Mouse (Mus musculus) forebrain, embryonic 16.5 days (tissue): ENCODE data around the gene Stmn3. TPM values are rescaled to one million over a fixed set of nuclear protein-coding genes. Genes with fewer than 3 reads are reported as not detected.
"Not testable (repeated sequence)": the region's sequence is repeated elsewhere in the genome, so short reads cannot be mapped to it uniquely, and the experiment has no call there.

Source experiments
- ATAC-seq: fragments of 200-750 bp; cut with Nextera tagmentation; 2 replicates; pipeline ENCODE4 v1.8.0; 2017; ENCODE audit warnings: mild to moderate bottlenecking, moderate library complexity
- H3K27ac ChIP-seq: fragments of 300-500 bp; sonication (generic); 2 replicates; pipeline ENCODE4 v1.5.1; 2014; ENCODE audit warnings: low read length, control low read depth
- H3K27me3 ChIP-seq: fragments of 300-500 bp; sonication (generic); replicated peaks from 2 replicates; pipeline ENCODE4 v1.6.1; 2014; ENCODE audit warnings: low read length; ENCODE audit not compliant: control insufficient read depth, insufficient read depth
- H3K36me3 ChIP-seq: fragments of 300-500 bp; sonication (generic); 2 replicates; pipeline ENCODE4 v1.6.1; 2014; ENCODE audit not compliant: control insufficient read depth, insufficient read depth
- H3K4me1 ChIP-seq: fragments of 300-500 bp; sonication (generic); replicated peaks from 2 replicates; pipeline ENCODE4 v1.6.1; 2014; ENCODE audit warnings: low read length; ENCODE audit not compliant: control insufficient read depth, insufficient read depth
- H3K4me2 ChIP-seq: fragments of 300-500 bp; sonication (generic); 2 replicates; pipeline ENCODE4 v1.6.1; 2014; ENCODE audit warnings: mild to moderate bottlenecking, low read length, control low read depth
- H3K4me3 ChIP-seq: fragments of 300-500 bp; sonication (generic); replicated peaks from 2 replicates; pipeline ENCODE4 v1.5.1; 2014; ENCODE audit warnings: mild to moderate bottlenecking, low read length, control low read depth
- H3K9ac ChIP-seq: fragments of 300-500 bp; sonication (generic); replicated peaks from 2 replicates; pipeline ENCODE4 v1.6.1; 2014; ENCODE audit warnings: low read depth, low read length, control low read depth
- H3K9me3 ChIP-seq: fragments of 300-500 bp; sonication (generic); 2 replicates; pipeline ENCODE4 v1.6.1; 2016; ENCODE audit warnings: low read length; ENCODE audit not compliant: control insufficient read depth
- WGBS: fragments of 180-500 bp; shearing (Covaris S2); extraction: QIAGEN DNeasy Blood & Tissue Kit; methylation state at CpG from one replicate; pipeline ENCODE4 v1.1.7; 2014; 5-methylcytosine and 5-hydroxymethylcytosine counted together
- polyA plus RNA-seq: library from polyadenylated mRNA; unstranded; fragments of >200 nt; fragmentation: Nextera tagmentation; extraction: Ambion mirVana; gene quantifications from 2 replicates; pipeline ENCODE4 v1.2.1, GENCODE M21; 2015

The Stmn3 gene
- polyA plus RNA-seq, 1 experiment from 2014 or later = 1,155 TPM

GRCm38 (mm10) chr2:181290937-181291336 is 23.4 kb downstream of the Stmn3 start:
- Histone ChIP-seq H3K4me3 (no peak overlapping the region), H3K4me2 (no peak overlapping the region), H3K9me3 (no peaks in the 10 kb centered on the region), H3K36me3 (no peaks in the 10 kb centered on the region), H3K4me1 (peaks cover 14% of the 10 kb centered on the region), H3K27me3 (no peaks in the 10 kb centered on the region), H3K27ac (no peak overlapping the region), H3K9ac (no peak overlapping the region)
- WGBS = 87% methylated on average over 1 of the region's 1 CpGs
- ATAC-seq = no peak

- Histone ChIP-seq H3K36me3 (no peaks in the 10 kb centered on the region), H3K4me2 (peak overlapping the region; percentile 57), H3K9ac (no peak overlapping the region), H3K4me1 (peaks cover 14% of the 10 kb centered on the region), H3K27ac (no peak overlapping the region), H3K27me3 (no peaks in the 10 kb centered on the region), H3K4me3 (peak overlapping the region; percentile 50), H3K9me3 (no peaks in the 10 kb centered on the region)
- 89% methylated on average over 3 of the region's 3 CpGs for WGBS
- ATAC-seq = no peak
Measured at GRCm38 (mm10) chr2:181288691-181289090, 25.6 kb downstream of the Stmn3 start.

- Histone ChIP-seq H3K4me3 (peak within 1 kb of the TSS; percentile 77), H3K4me2 (peak within 1 kb of the TSS; percentile 75), H3K27ac (peak within 1 kb of the TSS; percentile 98), H3K4me1 (peaks cover 14% of the 10 kb centered on the region), H3K9ac (peak within 1 kb of the TSS; percentile 90)
- H3K27me3 ChIP-seq, H3K9me3 ChIP-seq, H3K36me3 ChIP-seq: not testable (repeated sequence)
- WGBS = 0% methylated on average over 23 of the region's 38 CpGs
- ATAC-seq = peak; percentile 97
Measured at GRCm38 (mm10) chr2:181287958-181288350, 26.3 kb downstream of the Stmn3 start, which contains the start of gene Gmeb2. Gene Gmeb2, minus strand, starts transcription at chr2:181288035.

GRCm38 (mm10) chr2:181287338-181287957 is 26.9 kb downstream of the Stmn3 start:
- peak overlapping the region; percentile 90 for H3K9ac ChIP-seq
- peak overlapping the region; percentile 75 for H3K4me2 ChIP-seq
- H3K9me3 ChIP-seq = no peaks in the 10 kb centered on the region
- peaks cover 14% of the 10 kb centered on the region for H3K4me1 ChIP-seq
- H3K36me3 ChIP-seq = no peaks in the 10 kb centered on the region
- WGBS = under 1% methylated on average over 47 of the region's 71 CpGs
- peak; percentile 86 for ATAC-seq
- peak overlapping the region; percentile 98 for H3K27ac ChIP-seq
- no peaks in the 10 kb centered on the region for H3K27me3 ChIP-seq
- peak overlapping the region; percentile 77 for H3K4me3 ChIP-seq

GRCm38 (mm10) chr2:181286629-181287337 is 27.5 kb downstream of the Stmn3 start:
- Histone ChIP-seq H3K27ac (peak overlapping the region; percentile 98), H3K27me3 (no peaks in the 10 kb centered on the region), H3K9ac (peak overlapping the region; percentile 90), H3K4me2 (peak overlapping the region; percentile 75), H3K9me3 (no peaks in the 10 kb centered on the region), H3K4me1 (peaks cover 14% of the 10 kb centered on the region), H3K4me3 (peak overlapping the region; percentile 77), H3K36me3 (no peaks in the 10 kb centered on the region)
- ATAC-seq = no peak
- 56% methylated on average over 6 of the region's 6 CpGs for WGBS

- no peaks in the 10 kb centered on the region for H3K27me3 ChIP-seq
- peaks cover 8% of the 10 kb centered on the region for H3K36me3 ChIP-seq
- 47% methylated on average over 1 of the region's 1 CpGs for WGBS
- H3K4me2 ChIP-seq = no peak overlapping the region
- H3K4me1 ChIP-seq = peaks cover 6% of the 10 kb centered on the region
- H3K9me3 ChIP-seq = no peaks in the 10 kb centered on the region
- ATAC-seq = peak; percentile 67
- H3K27ac ChIP-seq = 0 out of 2 replicates have a peak overlapping the region, but pooled peaks have one; percentile 47
- no peak overlapping the region for H3K9ac ChIP-seq
- H3K4me3 ChIP-seq = no peak overlapping the region
Measured at GRCm38 (mm10) chr2:181279968-181280367, 34.3 kb downstream of the Stmn3 start.

- Histone ChIP-seq H3K27ac (no peak overlapping the region), H3K4me2 (no peak overlapping the region), H3K27me3 (no peaks in the 10 kb centered on the region), H3K9ac (no peak overlapping the region), H3K4me1 (peaks cover 6% of the 10 kb centered on the region), H3K4me3 (no peak overlapping the region), H3K36me3 (peaks cover 15% of the 10 kb centered on the region), H3K9me3 (no peaks in the 10 kb centered on the region)
- WGBS = 94% methylated on average over 3 of the region's 3 CpGs
- ATAC-seq = no peak
Measured at GRCm38 (mm10) chr2:181277866-181278265, 36.4 kb downstream of the Stmn3 start.

- Histone ChIP-seq H3K9me3 (no peaks in the 10 kb centered on the region), H3K27me3 (no peaks in the 10 kb centered on the region), H3K4me3 (no peak overlapping the region), H3K27ac (no peak overlapping the region), H3K9ac (no peak overlapping the region), H3K36me3 (peaks cover 15% of the 10 kb centered on the region), H3K4me2 (no peak overlapping the region), H3K4me1 (peaks cover 6% of the 10 kb centered on the region)
- 97% methylated on average over 1 of the region's 1 CpGs for WGBS
- no peak for ATAC-seq
Measured at GRCm38 (mm10) chr2:181276766-181277165, 37.5 kb downstream of the Stmn3 start.

GRCm38 (mm10) chr2:181274639-181275038 is 39.7 kb downstream of the Stmn3 start:
- ATAC-seq = no peak
- no peak overlapping the region for H3K9ac ChIP-seq
- H3K27ac ChIP-seq = no peak overlapping the region
- no peaks in the 10 kb centered on the region for H3K27me3 ChIP-seq
- H3K4me3 ChIP-seq = no peak overlapping the region
- no peak overlapping the region for H3K4me2 ChIP-seq
- no peaks in the 10 kb centered on the region for H3K4me1 ChIP-seq
- 83% methylated on average over 4 of the region's 4 CpGs for WGBS
- peaks cover 10% of the 10 kb centered on the region for H3K36me3 ChIP-seq
- H3K9me3 ChIP-seq = no peaks in the 10 kb centered on the region
